Mouse (Mus musculus) lung, adult 2 months (tissue): Measurements from ENCODE around the gene Tmem151a.

ENCODE experiments used
- CTCF ChIP-seq: fragments of 200-500 bp; IDR thresholded peaks from 2 replicates; pipeline ENCODE4 v1.5.1; 2011; ENCODE audit warnings: mild to moderate bottlenecking, low read length, control low read depth; ENCODE audit not compliant: insufficient read depth
- POLR2A ChIP-seq: fragments of 200-500 bp; IDR thresholded peaks from 2 replicates; pipeline ENCODE4 v1.6.1; 2011; ENCODE audit warnings: low read depth, mild to moderate bottlenecking, control low read depth, low read length, borderline replicate concordance; ENCODE audit errors: extremely low read depth

DNA sequence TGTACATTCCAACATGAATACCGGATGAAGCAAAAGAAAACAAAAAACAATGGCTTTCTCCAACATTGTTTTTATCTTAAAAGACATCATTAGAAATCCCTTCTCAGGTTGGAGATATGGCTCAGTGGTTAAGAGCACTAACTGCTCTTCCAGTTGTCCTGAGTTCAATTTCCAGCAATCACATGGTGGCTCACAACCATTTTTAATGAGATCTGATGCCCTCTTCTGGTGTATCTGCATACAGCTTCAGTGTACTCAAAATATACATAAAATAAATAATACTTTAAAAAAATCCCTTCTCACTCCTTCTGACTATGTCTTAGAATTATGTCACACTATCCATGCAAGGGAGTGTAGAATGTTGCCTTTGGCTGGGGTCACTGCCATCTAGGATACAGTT lies 6.1 kb downstream of the Tmem151a start:
- TF ChIP-seq CTCF: no peak
- TF ChIP-seq POLR2A: no peak
